Mouse (Mus musculus): Measurements from ENCODE around the gene Bcdin3d.

Gene Bcdin3d

GRCm38 (mm10) chr15:99474576-99474926 is at the start of gene Bcdin3d:
Gene Bcdin3d (minus strand): TSS chr15:99474730.
- DNase-seq (ENCODE audit: extremely low spot score), result peak; percentile 96

GRCm38 (mm10) chr15:99520306-99520705 is 45.8 kb upstream of the Bcdin3d start:
- no peak for DNase-seq (ENCODE audit: extremely low spot score)

- no peak for DNase-seq (ENCODE audit: extremely low spot score)
Observed at GRCm38 (mm10) chr15:99519626-99520025, 45.1 kb upstream of the Bcdin3d start.

GRCm38 (mm10) chr15:99517715-99518114 is 43.2 kb upstream of the Bcdin3d start:
- no peak for DNase-seq (ENCODE audit: extremely low spot score)

GRCm38 (mm10) chr15:99516715-99517114 is 42.2 kb upstream of the Bcdin3d start:
- DNase-seq (ENCODE audit: extremely low spot score), result no peak

GRCm38 (mm10) chr15:99511797-99512525 is 37.4 kb upstream of the Bcdin3d start:
- no peak for DNase-seq (ENCODE audit: extremely low spot score)

- no peak for DNase-seq (ENCODE audit: extremely low spot score)
Observed at GRCm38 (mm10) chr15:99510621-99511020, 36.1 kb upstream of the Bcdin3d start.

- DNase-seq (ENCODE audit: extremely low spot score), result no peak
Observed at GRCm38 (mm10) chr15:99509840-99510239, 35.3 kb upstream of the Bcdin3d start.

GRCm38 (mm10) chr15:99505324-99506095 is 31.0 kb upstream of the Bcdin3d start:
- DNase-seq (ENCODE audit: extremely low spot score), result no peak

GRCm38 (mm10) chr15:99503256-99503655 is 28.7 kb upstream of the Bcdin3d start:
- DNase-seq (ENCODE audit: extremely low spot score), result no peak

GRCm38 (mm10) chr15:99502311-99502831 is 27.8 kb upstream of the Bcdin3d start:
- DNase-seq (ENCODE audit: extremely low spot score), result no peak

GRCm38 (mm10) chr15:99501292-99502260 is 27.0 kb upstream of the Bcdin3d start:
- no peak for DNase-seq (ENCODE audit: extremely low spot score)

GRCm38 (mm10) chr15:99500320-99500719 is 25.8 kb upstream of the Bcdin3d start:
- DNase-seq (ENCODE audit: extremely low spot score), result no peak

- DNase-seq (ENCODE audit: extremely low spot score), result no peak
Observed at GRCm38 (mm10) chr15:99499726-99500125, 25.2 kb upstream of the Bcdin3d start.

GRCm38 (mm10) chr15:99498781-99499180 is 24.3 kb upstream of the Bcdin3d start:
- no peak for DNase-seq (ENCODE audit: extremely low spot score)

GRCm38 (mm10) chr15:99498356-99498755 is 23.8 kb upstream of the Bcdin3d start:
- DNase-seq (ENCODE audit: extremely low spot score), result no peak

- DNase-seq (ENCODE audit: extremely low spot score), result no peak
Observed at GRCm38 (mm10) chr15:99497527-99498242, 23.2 kb upstream of the Bcdin3d start.

GRCm38 (mm10) chr15:99497061-99497460 is 22.5 kb upstream of the Bcdin3d start:
- peak; percentile 63 for DNase-seq (ENCODE audit: extremely low spot score)

GRCm38 (mm10) chr15:99484745-99485144 is 10.2 kb upstream of the Bcdin3d start:
- DNase-seq (ENCODE audit: extremely low spot score), result no peak

- no peak for DNase-seq (ENCODE audit: extremely low spot score)
Observed at GRCm38 (mm10) chr15:99475814-99476213, 1.3 kb upstream of the Bcdin3d start.

Measured in embryo, embryonic 9.5 days (tissue).